Mouse (Mus musculus): ENCODE results near the gene Adgrv1. TPM values are rescaled to one million over a fixed set of nuclear protein-coding genes. Genes with fewer than 3 reads are reported as not detected.

Gene Adgrv1
- polyA plus RNA-seq, 1 experiment = 0.08 TPM

- H3K4me3 ChIP-seq (ENCODE audit: low read depth, low read length) = no peak overlapping the region
- no peaks in the 10 kb centered on the region for H3K27me3 ChIP-seq (ENCODE audit: control insufficient read depth, insufficient read depth, low read length)
- peaks cover 3% of the 10 kb centered on the region; the same call in 1 of the 2 replicates for H3K4me1 ChIP-seq (ENCODE audit: control insufficient read depth, insufficient read depth, insufficient read length, low read length)
- TF ChIP-seq CTCF (IDR thresholded peaks at IDR 0.05; ENCODE audit: extremely low read depth, insufficient read length, insufficient replicate concordance, low read depth, low read length) (no peak), POLR2A (IDR thresholded peaks at IDR 0.05; ENCODE audit: low read depth, low read length) (no peak)
- no peaks in the 10 kb centered on the region for H3K36me3 ChIP-seq (ENCODE audit: control insufficient read depth, insufficient read depth, low read length)
- H3K27ac ChIP-seq (ENCODE audit: insufficient read depth, low read depth, low read length) = no peak overlapping the region
- WGBS = 80% methylated on average over 5 of the region's 5 CpGs
Measured at GRCm38 (mm10) chr13:81370801-81371456, 262.0 kb downstream of the Adgrv1 start.

- Histone ChIP-seq H3K27me3 (ENCODE audit: control insufficient read depth, insufficient read depth, low read length) (no peaks in the 10 kb centered on the region), H3K4me3 (ENCODE audit: low read depth, low read length) (no peak overlapping the region), H3K27ac (ENCODE audit: insufficient read depth, low read depth, low read length) (no peak overlapping the region), H3K4me1 (ENCODE audit: control insufficient read depth, insufficient read depth, insufficient read length, low read length) (peaks cover 3% of the 10 kb centered on the region; the same call in 1 of the 2 replicates), H3K36me3 (ENCODE audit: control insufficient read depth, insufficient read depth, low read length) (no peaks in the 10 kb centered on the region)
- TF ChIP-seq CTCF (IDR thresholded peaks at IDR 0.05; ENCODE audit: extremely low read depth, insufficient read length, insufficient replicate concordance, low read depth, low read length) (no peak), POLR2A (IDR thresholded peaks at IDR 0.05; ENCODE audit: low read depth, low read length) (no peak)
- 86% methylated on average over 6 of the region's 6 CpGs for WGBS
Measured at GRCm38 (mm10) chr13:81370196-81370595, 262.8 kb downstream of the Adgrv1 start.

GRCm38 (mm10) chr13:81369564-81369963 is 263.4 kb downstream of the Adgrv1 start:
- WGBS = 68% methylated on average over 2 of the region's 2 CpGs
- H3K36me3 ChIP-seq (ENCODE audit: control insufficient read depth, insufficient read depth, low read length) = no peaks in the 10 kb centered on the region
- no peak for TF ChIP-seq CTCF (IDR thresholded peaks at IDR 0.05; ENCODE audit: extremely low read depth, insufficient read length, insufficient replicate concordance, low read depth, low read length)
- TF ChIP-seq POLR2A (IDR thresholded peaks at IDR 0.05; ENCODE audit: low read depth, low read length) = no peak
- H3K4me1 ChIP-seq (ENCODE audit: control insufficient read depth, insufficient read depth, insufficient read length, low read length) = peaks cover 3% of the 10 kb centered on the region; the same call in 1 of the 2 replicates
- no peaks in the 10 kb centered on the region for H3K27me3 ChIP-seq (ENCODE audit: control insufficient read depth, insufficient read depth, low read length)
- H3K4me3 ChIP-seq (ENCODE audit: low read depth, low read length) = no peak overlapping the region
- H3K27ac ChIP-seq (ENCODE audit: insufficient read depth, low read depth, low read length) = no peak overlapping the region

- no peak for TF ChIP-seq POLR2A (IDR thresholded peaks at IDR 0.05; ENCODE audit: low read depth, low read length)
- no peak for TF ChIP-seq CTCF (IDR thresholded peaks at IDR 0.05; ENCODE audit: extremely low read depth, insufficient read length, insufficient replicate concordance, low read depth, low read length)
- Histone ChIP-seq H3K36me3 (ENCODE audit: control insufficient read depth, insufficient read depth, low read length) (no peaks in the 10 kb centered on the region), H3K27me3 (ENCODE audit: control insufficient read depth, insufficient read depth, low read length) (no peaks in the 10 kb centered on the region), H3K27ac (ENCODE audit: insufficient read depth, low read depth, low read length) (no peak overlapping the region), H3K4me3 (ENCODE audit: low read depth, low read length) (no peak overlapping the region), H3K4me1 (ENCODE audit: control insufficient read depth, insufficient read depth, insufficient read length, low read length) (peaks cover 3% of the 10 kb centered on the region; the same call in 1 of the 2 replicates)
- WGBS = 18% methylated on average over 4 of the region's 4 CpGs
Measured at GRCm38 (mm10) chr13:81368987-81369386, 264.0 kb downstream of the Adgrv1 start.

- TF ChIP-seq POLR2A (IDR thresholded peaks at IDR 0.05; ENCODE audit: low read depth, low read length) (no peak), CTCF (IDR thresholded peaks at IDR 0.05; ENCODE audit: extremely low read depth, insufficient read length, insufficient replicate concordance, low read depth, low read length) (no peak)
- 33% methylated on average over 4 of the region's 4 CpGs for WGBS
- peaks cover 3% of the 10 kb centered on the region; the same call in 1 of the 2 replicates for H3K4me1 ChIP-seq (ENCODE audit: control insufficient read depth, insufficient read depth, insufficient read length, low read length)
- H3K36me3 ChIP-seq (ENCODE audit: control insufficient read depth, insufficient read depth, low read length) = no peaks in the 10 kb centered on the region
- no peak overlapping the region for H3K4me3 ChIP-seq (ENCODE audit: low read depth, low read length)
- H3K27me3 ChIP-seq (ENCODE audit: control insufficient read depth, insufficient read depth, low read length) = no peaks in the 10 kb centered on the region
- no peak overlapping the region for H3K27ac ChIP-seq (ENCODE audit: insufficient read depth, low read depth, low read length)
Measured at GRCm38 (mm10) chr13:81367681-81368376, 265.1 kb downstream of the Adgrv1 start.

GRCm38 (mm10) chr13:81360338-81360737 is 272.6 kb downstream of the Adgrv1 start:
- no peaks in the 10 kb centered on the region for H3K27me3 ChIP-seq (ENCODE audit: control insufficient read depth, insufficient read depth, low read length)
- H3K4me1 ChIP-seq (ENCODE audit: control insufficient read depth, insufficient read depth, insufficient read length, low read length) = no peaks in the 10 kb centered on the region
- WGBS = 32% methylated on average over 2 of the region's 2 CpGs
- H3K27ac ChIP-seq (ENCODE audit: insufficient read depth, low read depth, low read length) = no peak overlapping the region
- H3K4me3 ChIP-seq (ENCODE audit: low read depth, low read length) = no peak overlapping the region
- H3K36me3 ChIP-seq (ENCODE audit: control insufficient read depth, insufficient read depth, low read length) = no peaks in the 10 kb centered on the region
- TF ChIP-seq CTCF (IDR thresholded peaks at IDR 0.05; ENCODE audit: extremely low read depth, insufficient read length, insufficient replicate concordance, low read depth, low read length) = no peak

- no peak overlapping the region for H3K4me3 ChIP-seq (ENCODE audit: low read depth, low read length)
- H3K27me3 ChIP-seq (ENCODE audit: control insufficient read depth, insufficient read depth, low read length) = no peaks in the 10 kb centered on the region
- no peak overlapping the region for H3K27ac ChIP-seq (ENCODE audit: insufficient read depth, low read depth, low read length)
- H3K4me1 ChIP-seq (ENCODE audit: control insufficient read depth, insufficient read depth, insufficient read length, low read length) = no peaks in the 10 kb centered on the region
- TF ChIP-seq POLR2A (IDR thresholded peaks at IDR 0.05; ENCODE audit: low read depth, low read length) (no peak), CTCF (IDR thresholded peaks at IDR 0.05; ENCODE audit: extremely low read depth, insufficient read length, insufficient replicate concordance, low read depth, low read length) (no peak)
- H3K36me3 ChIP-seq (ENCODE audit: control insufficient read depth, insufficient read depth, low read length) = no peaks in the 10 kb centered on the region
- WGBS = 58% methylated on average over 1 of the region's 1 CpGs
Measured at GRCm38 (mm10) chr13:81358766-81359165, 274.2 kb downstream of the Adgrv1 start.
